Mouse (Mus musculus): ENCODE measurements around the gene Pnkd. TPM values are rescaled to one million over a fixed set of nuclear protein-coding genes. Genes with fewer than 3 reads are reported as not detected.
"Not testable (repeated sequence)": the region's sequence is repeated elsewhere in the genome, so short reads cannot be mapped to it uniquely, and the experiment has no call there.

The Pnkd gene
- polyA plus RNA-seq, 3 experiments from 2014 or later = 90.4 to 101 (median 95.6) TPM

DNA sequence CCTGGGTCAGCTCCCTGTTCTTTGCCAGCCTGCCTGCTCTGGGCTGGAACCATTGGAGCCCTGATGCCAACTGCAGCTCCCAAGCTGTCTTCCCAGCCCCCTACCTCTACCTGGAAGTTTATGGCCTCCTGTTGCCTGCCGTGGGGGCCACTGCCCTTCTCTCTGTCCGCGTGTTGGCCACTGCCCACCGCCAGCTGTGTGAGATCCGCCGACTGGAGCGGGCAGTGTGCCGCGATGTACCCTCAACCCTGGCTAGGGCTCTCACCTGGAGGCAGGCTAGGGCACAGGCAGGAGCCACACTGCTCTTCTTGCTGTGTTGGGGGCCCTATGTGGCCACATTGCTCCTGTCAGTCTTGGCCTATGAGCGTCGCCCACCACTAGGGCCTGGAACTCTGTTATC, 5.7 kb upstream of the Pnkd start:
- ATAC-seq = no peak

DNA sequence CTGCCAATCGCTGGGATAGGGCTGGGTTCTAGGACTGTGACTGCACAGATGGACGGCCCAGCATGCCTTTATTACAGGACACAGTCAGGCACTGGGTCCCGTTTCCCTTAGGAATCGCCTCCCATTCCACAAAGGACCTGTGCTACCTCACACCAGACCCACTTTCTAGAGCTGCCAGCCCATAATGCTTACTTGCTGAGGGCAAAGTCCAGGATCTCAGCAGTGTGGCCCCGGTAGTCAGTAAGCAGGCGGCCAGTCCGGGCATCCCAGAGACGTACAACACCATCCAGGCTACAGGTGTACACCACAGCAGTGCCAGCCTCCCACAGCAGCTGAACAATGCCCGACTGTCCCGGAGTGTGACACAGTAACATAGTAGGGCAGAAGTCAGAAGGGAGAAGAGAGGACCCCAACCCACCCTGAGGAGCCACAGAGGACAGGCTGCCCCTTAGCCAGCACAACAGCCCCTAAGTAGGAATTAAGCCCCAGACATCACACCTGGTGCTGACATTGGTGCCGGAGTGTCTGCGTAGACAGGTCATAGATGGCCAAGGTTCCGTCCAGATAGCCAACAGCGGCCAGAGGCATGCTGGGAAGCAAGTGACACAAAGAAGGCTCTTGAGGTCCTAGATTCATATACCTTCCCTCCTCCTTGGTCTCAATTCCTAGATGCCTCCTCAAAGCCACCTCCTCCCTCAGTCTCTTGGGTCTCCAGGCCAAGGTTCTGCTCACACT, 4.0 kb upstream of the Pnkd start:
- no peak for ATAC-seq

DNA sequence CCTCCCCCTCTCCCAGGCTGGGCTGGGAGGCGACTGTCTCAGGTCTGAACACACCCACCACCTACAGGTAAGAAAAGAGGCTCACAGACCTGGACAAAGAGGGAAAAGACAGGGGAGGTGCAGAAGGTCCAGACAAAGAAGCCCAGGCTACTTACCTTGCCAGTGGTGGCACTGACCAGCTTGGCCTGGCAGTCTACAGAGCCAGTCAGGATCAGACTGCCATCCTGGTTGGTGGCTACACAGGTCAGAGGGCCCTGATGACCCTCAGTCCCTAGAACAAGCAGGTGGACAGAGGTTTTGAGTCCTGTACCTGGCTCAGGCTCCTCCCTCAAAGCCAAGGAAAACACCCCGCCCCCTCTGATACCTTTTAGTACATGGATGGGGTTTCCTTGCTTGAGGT, 3.4 kb upstream of the Pnkd start:
- ATAC-seq = no peak

DNA sequence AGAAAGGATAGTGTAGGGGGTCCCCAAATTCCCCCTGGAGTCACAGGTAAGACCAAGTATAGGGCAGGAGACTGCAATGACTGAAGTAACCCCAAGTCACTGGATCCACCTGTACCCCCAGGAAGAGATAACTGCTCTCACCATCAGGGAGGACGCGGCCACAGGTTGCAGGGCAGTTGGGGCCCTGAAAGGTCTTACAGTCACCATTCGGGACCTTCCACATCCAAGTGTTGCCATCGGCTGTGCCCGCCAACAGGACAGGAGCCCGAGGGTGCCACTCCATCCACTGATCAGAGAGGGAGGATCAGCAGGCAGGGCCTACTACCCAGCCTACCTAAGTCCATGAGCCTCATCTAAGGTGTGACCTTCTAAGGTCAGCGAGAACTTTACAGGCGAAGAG, 2.8 kb upstream of the Pnkd start:
- no peak for ATAC-seq

DNA sequence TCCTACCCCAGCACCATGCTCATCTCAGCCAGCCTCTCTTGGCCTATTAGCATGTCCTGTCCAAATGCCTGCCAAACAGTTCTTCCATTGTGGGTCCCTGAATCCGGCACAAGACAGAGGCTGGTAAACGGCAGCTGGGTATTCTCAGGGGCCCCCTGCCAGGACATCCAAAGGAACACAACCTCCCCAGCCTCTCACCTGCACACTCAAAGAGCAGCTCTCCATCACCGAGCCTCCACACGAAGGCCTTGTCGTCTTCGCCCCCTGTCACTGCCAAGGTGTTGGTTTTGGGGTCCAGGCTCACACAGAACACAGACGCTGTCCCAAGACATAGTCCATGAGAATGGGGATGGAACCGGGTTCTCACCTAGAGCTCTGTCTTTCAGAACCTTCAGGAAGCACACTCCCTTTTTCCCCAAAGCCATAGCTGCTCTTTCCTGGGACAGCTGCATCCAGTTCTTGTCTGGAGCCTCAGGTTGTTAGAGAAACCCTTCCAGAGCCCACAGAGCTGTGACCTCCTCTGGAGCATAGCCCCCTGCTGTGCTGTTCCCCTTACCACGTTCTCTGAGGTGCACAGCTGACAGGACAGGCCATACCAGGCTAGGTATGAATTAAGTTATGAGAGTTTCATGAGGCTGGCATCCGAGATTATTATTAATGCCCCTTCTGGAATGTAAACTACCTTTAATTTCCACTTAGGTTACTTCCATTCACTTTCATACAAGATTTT, 1.7 kb upstream of the Pnkd start:
- ATAC-seq = no peak

DNA sequence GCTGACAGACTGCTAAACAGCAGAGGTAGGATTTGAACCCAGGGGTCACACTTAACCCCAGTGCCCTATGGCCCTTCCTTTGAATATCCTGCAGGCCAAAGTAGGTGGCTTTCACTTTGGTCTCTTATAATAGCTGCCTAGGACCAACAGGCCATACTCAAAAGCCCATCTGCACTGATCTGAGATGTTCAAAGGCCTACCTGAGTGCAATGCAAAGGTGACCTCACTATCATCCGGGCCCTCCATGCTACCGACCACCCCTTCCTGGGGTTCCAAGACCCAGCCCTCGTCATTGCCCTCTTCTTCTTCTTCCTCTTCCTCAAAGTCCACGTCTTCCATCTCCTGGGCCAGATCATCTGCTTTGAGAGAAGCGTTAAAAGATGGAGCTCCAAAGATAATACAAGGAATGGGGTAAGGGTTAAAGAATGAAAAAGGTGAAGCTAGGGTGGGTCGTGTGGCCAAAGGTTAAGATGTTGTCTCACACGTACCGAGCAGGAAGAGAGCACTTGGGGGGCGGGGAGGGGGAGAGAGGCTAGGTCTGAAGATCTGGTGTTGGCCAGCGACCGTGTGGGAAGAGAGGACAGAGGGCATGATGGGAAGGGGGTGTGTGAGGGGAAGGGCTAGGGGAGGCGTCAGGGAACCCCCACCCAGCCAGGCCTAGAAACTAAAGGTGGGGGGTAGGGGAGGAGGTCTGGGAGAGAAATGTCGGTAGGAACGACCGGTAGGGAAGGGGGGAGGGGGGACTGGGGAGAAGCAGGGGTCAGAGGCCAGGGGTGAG, 855 bp upstream of the Pnkd start:
- ATAC-seq = no peak

DNA sequence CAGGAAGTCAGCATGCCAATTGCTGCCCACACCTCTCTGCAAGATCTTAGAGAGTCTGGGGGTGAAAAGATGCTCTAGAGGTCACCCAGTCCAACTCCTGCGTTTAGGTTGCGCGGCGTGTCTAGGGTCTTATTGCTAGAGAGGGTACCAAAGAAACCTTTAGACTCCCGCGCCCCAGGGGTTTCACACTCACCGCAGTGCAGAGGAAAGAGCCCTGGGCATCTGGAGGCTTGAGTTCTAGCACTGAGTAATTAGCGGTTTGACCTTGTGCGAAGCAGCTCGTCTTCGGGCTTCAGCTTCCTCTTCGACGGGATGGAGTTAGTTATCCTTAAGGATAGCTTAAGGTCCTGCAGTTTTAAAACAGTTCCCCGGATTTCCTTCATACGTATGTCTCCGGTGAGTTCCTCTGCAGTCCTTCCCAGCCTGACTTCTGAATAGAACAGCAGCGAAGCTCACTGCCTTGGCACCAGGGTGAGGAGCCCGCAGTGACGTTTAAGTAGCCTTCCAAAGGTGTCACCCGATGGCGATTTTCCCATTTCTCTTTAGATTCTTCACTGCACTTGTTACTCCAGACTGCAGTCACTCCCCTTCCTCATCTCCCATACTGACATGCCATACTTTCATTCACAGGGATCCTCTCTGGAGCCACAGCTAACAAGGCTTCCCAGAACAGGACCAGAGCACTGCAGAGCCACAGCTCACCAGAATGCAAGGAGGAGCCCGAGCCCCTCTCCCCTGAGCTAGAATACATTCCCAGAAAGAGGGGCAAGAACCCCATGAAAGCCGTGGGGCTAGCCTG, 681 bp downstream of the Pnkd start:
- ATAC-seq = no peak

DNA sequence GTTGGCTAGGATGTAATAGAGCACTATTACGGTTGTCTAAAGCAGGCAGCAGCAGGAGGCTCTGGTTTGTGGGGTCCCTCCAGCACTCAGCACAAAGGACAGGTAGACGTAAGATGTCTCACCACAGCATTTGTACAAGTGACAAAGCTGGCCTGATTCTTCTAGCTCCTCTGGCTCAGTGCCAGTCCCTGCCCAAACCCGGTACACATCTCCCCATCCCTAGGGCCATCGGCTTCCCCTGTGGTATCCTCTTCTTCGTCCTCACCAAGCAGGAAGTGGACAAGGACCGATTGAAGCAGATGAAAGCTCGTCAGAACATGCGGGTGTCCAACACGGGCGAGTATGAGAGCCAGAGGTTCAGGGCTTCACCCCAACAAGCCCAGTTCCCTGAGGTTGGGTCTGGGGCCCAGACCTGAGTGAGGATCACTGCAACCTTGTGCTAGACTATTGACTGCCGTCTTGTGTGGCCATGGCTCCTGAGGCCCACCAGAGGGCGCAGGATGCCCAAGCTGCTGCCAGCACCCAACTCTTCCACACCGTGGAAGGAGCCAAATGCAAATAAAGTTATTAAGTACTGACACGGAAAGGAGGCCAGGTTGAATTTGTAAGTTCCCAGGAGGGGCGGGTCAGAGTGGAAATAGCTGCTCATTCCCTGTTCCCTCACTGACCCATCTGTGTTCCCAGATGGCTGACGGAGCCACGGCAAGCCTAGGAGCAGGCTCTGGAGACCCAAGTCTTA, 2.3 kb downstream of the Pnkd start:
- not testable (repeated sequence) for ATAC-seq

DNA sequence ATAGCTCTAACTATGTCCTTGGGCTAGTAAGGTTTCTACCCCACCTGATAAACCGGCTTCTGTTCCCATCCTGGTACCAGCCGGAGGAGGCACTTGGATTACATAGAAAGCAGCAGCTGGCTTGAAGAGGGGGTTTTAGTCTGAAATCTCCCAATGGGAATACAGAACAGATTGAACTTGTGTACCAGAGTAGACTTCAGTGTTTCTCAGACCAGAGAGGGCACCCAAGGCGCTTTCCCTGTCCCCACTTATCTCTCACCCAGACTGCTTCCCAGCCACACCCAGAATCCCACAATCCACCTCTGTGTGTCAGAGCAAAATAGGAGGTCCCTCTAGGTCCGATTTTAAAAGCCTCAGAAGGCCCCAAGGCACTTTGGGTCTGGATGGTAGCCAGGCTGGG, 3.6 kb downstream of the Pnkd start:
- no peak for ATAC-seq

DNA sequence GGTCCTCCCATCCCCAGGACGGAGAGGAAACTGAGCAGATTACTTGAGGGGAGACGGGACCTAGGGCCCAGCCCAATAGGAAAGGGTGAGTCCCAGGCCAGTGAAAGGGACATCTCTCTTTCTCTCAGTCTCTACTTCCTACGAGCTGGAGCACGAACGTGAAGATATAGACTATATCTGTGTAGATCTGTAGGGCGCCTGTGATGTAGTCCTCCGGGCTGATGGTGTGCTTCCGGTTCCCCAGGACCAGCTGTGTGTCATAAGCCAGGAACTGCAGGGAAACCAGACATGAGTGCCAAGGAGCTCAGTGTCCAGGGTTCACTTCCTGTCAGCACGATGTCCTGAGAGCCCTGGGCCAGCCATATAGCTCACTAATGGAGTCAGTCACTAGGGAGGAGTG, 4.5 kb downstream of the Pnkd start:
- no peak for ATAC-seq

DNA sequence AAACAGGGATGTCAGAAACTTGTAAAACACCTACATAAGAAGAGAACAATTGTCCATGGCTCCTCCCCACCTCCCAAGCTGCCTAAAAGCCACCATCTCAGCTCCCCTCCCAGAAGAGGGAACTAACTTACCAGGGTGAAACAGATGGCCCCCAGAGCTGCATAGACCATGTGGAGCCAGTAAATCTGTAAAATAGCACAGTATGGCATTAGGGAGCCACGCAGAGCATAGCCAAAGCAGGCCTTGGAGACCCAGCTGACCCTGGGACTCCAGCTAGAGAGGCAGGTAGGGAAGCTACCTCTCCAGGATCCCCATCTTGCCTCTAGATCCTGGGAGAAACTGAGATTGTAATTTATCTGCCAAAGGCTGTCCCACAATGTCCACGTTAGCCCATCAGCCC, 5.0 kb downstream of the Pnkd start:
- ATAC-seq = no peak

DNA sequence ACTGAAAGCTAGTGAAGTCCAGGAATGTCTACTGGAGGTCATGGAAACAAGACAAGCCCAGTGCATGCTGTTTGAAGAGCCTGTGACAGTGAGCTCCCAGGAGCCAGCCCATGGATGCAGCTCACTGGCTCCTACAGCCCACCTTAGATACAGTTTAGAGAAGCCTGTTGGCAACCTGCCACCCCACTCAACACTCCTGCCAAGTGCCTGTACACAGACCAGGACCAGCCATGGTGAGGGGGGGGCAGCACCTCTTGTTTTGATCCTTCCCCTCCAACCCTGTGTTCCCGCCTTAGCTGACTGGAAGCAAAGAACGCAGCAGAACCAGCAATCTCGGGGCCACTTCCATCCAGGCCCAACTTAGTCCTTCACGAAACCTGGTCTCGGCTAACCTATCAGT, 5.4 kb downstream of the Pnkd start:
- ATAC-seq = no peak

DNA sequence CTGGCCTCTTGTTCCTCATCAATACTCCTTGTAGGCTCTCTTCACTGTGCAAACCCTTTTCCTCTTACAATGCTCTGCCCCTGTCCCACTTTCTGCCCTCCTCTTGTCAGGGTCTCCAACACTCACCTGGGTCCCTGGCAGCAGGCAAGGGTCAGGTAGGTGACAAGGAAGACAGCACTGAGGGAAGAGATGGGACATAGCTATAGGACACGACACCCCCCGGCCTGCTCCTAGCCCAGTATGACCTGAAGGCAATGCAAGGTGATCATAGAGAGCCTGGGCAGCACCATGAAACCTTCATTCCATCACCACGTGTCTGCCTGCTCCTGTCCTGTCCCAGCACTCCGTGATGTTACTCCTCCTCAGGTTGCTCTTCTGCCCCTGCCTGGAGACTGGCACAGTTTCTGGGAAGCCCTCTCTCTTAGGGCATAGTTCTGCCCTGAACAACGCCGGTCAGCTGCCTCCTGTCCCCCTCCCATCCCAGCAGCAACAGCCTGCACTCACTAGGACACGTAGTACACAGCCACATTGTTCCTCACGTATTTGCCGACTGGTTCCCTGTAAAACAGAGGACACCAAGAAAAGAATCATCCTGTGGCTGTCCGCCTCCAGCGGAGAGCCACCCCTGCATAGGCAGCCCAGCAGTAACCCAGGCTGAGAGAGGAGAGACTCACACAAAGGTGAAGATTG, 7.7 kb downstream of the Pnkd start:
- ATAC-seq = no peak

DNA sequence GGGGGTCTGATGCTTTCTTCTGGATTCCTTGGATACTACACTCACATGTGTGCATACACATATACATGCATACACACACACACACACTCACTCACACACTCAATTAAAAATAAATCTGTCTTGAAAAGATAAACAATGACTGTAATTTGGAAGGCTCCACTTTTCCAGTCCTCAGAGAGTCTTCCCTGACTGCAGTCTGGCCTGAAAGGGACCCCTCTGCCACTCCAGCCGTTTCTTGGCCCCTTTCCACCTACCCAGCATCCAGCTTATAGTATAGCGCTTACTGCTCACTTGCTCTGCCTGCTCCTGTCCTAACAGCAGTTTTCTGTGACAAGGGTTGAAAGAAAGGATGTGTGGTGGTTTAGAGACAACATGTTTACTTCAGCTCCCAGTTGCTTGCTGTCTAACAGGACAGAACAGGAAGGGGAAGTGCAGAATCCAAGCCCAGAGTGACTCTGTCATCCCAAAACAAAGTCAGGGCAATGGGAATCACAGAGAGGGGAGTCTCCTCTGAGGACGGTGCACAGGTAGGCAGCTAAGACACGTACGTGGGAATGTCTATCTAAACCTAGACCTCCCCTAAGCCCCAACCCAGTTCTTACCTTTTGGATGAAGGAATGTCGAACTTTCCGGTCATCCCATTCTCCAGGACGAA, 8.7 kb downstream of the Pnkd start:
- ATAC-seq = no peak

DNA sequence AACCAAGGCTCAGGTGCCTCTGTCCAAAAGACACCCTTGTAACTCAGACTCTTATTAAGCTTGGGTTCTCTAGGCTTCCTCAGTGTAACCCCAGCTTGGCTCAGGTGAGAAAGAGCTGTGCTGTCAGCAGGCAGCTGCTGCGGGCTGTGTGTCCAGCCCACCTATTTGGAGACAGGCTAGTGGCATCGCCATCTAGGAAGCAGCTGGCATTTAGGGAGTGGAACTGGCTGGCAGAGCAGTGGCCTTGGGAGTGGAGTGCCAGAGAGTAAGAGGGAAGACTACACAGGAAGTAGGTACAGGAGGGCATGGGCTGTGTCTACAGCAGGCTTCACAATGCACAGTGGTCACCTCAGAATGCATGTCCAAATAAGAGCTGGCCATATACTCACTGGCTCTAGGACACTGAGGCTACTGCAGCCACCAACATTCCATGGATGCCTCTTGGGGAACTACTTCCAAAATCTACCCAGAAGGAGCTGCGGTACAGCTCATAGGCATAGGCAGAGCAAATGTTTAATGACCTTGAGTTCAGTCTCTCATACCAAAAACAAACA, 9.4 kb downstream of the Pnkd start:
- no peak for ATAC-seq

DNA sequence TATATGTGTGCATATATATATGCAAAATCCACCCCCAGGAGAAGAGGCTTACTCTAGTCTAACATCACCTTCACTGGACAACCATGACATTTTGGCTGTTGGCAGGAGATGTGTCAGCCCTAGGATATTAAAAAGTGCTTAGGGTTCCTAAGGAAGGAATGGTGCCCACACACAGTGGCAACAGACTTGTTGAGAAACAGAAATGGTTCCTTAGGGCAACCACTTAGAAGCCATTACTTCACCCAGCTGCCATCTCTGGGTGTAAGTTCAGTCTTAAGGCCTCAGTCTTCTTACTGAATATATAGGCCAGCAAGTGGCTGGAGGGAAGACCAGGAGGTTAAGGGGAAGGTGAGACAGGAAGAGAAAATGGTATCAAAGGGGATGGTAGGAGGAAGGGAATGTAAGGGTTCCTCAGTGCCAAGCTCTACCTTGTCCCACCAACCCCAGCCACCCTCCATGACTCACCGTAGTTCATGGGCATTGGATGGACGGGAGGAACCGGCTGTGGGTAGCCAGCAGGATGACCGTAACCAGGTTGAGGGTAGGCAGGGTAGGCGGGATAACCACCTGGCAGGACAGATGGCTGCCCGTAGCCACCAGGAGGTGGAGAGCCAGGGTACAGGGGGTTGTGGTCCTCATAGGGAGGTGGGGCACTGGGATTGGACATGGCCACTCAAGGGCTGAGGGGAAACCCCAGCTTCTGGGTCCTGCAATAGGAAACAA, 10.2 kb downstream of the Pnkd start:
- peak; percentile 3 for ATAC-seq

DNA sequence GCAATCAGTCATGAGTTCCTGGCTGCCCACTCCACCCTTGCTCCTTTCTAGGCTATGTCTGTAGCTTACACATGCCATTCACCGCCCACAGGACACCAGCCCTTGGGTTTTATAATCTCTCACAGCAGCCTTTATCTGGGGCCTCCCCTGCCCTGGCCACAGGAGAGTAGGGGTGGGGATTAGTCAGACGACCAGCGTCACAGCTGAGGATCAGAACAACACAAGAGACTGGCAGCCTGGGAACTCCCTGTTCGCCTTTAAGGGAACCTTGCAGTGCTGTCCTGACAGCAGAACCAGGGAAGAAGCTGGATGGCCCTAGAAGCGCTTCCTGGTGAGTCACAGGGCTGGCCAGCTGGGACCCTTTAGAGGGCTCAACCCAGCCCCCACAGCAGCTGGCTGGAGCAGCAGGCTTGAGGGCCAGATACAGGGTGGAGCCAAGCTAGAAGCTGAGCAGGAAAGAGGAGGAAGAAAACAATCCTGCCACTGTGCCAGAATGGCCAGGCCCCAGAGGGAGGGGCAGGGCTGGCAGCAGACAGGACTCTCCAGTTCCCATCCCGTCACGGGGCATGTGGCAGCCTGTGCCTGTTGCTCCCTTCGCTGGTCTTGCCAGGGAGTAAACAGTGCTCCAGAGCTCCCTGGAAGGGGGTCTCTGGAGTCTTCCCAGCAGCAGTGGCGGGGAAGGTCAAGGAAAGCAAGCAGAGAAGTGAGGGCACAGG, 10.9 kb downstream of the Pnkd start:
- peak; percentile 90 for ATAC-seq

DNA sequence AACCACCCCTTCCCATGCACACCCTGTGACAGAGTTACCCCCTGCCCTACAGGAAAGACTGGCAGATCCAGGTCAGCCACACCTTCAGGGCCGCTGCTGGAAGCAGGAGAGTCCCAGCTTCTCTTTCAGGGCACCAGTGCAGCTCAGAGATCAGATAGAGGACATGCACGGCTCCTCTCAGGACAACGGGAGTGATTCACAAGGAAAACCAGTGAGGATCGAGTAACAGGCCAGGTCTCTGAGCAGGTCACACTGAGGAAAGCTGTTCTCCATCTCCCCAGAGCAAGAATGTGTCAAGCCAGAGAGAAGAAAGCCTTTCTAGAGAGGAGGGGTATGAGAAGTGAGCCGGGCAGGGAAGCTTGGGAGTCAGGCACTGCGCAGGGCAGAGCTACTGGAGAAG, 11.7 kb downstream of the Pnkd start:
- ATAC-seq = no peak

DNA sequence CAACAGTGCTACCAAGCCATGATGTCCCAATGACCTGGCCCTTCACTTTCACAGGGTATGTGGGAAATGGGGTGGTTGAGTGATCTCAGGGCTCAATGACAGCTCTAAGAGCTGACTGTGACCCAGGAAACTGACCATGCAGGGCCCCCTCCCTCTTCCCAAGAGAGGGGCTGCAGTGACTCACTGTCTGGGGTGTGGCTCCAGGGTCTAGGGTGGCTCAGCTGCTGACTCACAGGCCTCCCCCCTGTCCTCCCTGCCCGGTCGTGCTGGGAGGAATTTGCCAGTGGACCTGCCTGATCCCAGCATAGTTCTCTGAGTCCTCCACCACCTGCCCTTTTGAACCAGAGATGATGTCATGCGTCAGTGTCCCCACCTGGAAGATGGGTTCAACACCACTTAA, 12.5 kb downstream of the Pnkd start:
- no peak for ATAC-seq

Data from inflammation-experienced regulatory T-cells, adult 6 months (primary cell).